Mouse (Mus musculus) forebrain, postnatal 0 days (tissue): ENCODE results near the gene Mad1l1. TPM values are rescaled to one million over a fixed set of nuclear protein-coding genes. Genes with fewer than 3 reads are reported as not detected.

Source experiments
- ATAC-seq: fragments of 200-750 bp; cut with Nextera tagmentation; 2 replicates; pipeline ENCODE4 v1.8.0; 2017; ENCODE audit warnings: mild to moderate bottlenecking, moderate library complexity
- DNase-seq: peaks from one replicate; pipeline ENCODE4 v3.0.0-alpha.2; 2015
- H3K27ac ChIP-seq: fragments of 300-500 bp; sonication (generic); 2 replicates; pipeline ENCODE4 v1.5.1; 2014; ENCODE audit warnings: low read depth, mild to moderate bottlenecking, antibody characterized with exemption, low read length, moderate library complexity, mixed read lengths
- H3K27me3 ChIP-seq: fragments of 300-500 bp; sonication (generic); 2 replicates; pipeline ENCODE4 v1.6.1; 2014; ENCODE audit warnings: mild to moderate bottlenecking, low read length, mixed read lengths; ENCODE audit not compliant: insufficient read depth
- H3K36me3 ChIP-seq: fragments of 300-500 bp; sonication (generic); 2 replicates; pipeline ENCODE4 v1.6.1; 2014; ENCODE audit warnings: mild to moderate bottlenecking, moderate library complexity; ENCODE audit not compliant: insufficient read depth
- H3K4me1 ChIP-seq: fragments of 300-500 bp; sonication (generic); 2 replicates; pipeline ENCODE4 v1.6.1; 2014; ENCODE audit warnings: antibody characterized with exemption; ENCODE audit not compliant: insufficient read depth
- H3K4me2 ChIP-seq: fragments of 300-500 bp; sonication (generic); 2 replicates; pipeline ENCODE4 v1.6.1; 2014; ENCODE audit warnings: low read depth, mild to moderate bottlenecking, moderate library complexity
- H3K4me3 ChIP-seq: fragments of 300-500 bp; sonication (generic); 2 replicates; pipeline ENCODE4 v1.5.1; 2014; ENCODE audit warnings: low read depth, low read length, mixed read lengths
- H3K9ac ChIP-seq: fragments of 300-500 bp; sonication (generic); 2 replicates; pipeline ENCODE4 v1.6.1; 2014; ENCODE audit warnings: mild to moderate bottlenecking
- H3K9me3 ChIP-seq: fragments of 300-500 bp; sonication (generic); 2 replicates; pipeline ENCODE4 v1.6.1; 2016; ENCODE audit warnings: low read length
- CTCF ChIP-seq: sonication (generic); IDR thresholded peaks from 2 replicates; pipeline ENCODE4 v1.5.1; 2016; ENCODE audit warnings: antibody characterized with exemption, control low read depth, low read depth
- WGBS: fragments of 180-500 bp; shearing (Covaris S2); extraction: QIAGEN DNeasy Blood & Tissue Kit; methylation state at CpG from one replicate; pipeline ENCODE4 v1.1.7; 2014; 5-methylcytosine and 5-hydroxymethylcytosine counted together
- polyA plus RNA-seq: library from polyadenylated mRNA; unstranded; fragments of >200 nt; fragmentation: Nextera tagmentation; extraction: Ambion mirVana; gene quantifications from 2 replicates; pipeline ENCODE4 v1.2.1, GENCODE M21; 2015
- total RNA-seq: library from RNA; depleted of rRNA; stranded (reverse); fragments of >200 nt; gene quantifications from 2 replicates; pipeline ENCODE4 v1.2.3, GENCODE M21; 2014

Mad1l1 gene
- total and polyA plus RNA-seq, 2 experiments from 2014 or later: 21.3 to 29.5 TPM

DNA sequence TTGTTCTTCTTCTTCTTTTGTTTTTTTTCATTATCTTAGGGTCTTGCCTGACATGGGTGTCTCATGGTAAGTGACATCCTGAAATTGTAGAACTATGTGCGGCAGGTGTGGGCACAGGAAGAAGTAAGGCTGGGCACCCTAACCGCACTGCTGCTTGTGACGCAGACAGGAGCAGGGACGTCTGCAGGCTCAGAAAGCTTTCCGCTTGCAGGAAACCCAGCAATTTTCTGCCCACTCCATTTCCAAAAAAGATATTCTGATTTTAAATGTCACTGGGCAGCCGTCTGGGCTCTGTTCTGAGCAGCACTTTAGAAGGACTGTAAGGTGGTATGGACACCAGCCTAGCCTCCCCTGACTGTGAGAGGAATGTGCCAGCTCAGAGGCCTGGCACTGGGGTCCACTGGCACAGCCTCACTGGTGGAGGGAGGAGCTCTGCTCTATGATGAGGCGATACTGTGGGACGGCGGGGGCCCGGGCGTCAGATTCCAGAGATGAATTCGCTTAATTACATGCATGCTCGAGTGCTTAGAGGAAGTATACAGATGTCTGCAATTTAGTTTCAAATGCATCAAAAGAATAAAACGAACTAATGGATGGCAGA lies 219.8 kb downstream of the Mad1l1 start:
- Histone ChIP-seq H3K4me1 (no peaks in the 10 kb centered on the region), H3K27me3 (no peaks in the 10 kb centered on the region), H3K9me3 (no peaks in the 10 kb centered on the region), H3K9ac (no peak overlapping the region), H3K27ac (0 out of 2 replicates have a peak overlapping the region, but pooled peaks have one; percentile 9), H3K4me2 (no peak overlapping the region), H3K4me3 (no peak overlapping the region), H3K36me3 (0 out of 2 replicates have a peak, but pooled peaks cover 3% of the 10 kb centered on the region)
- DNase-seq: no peak
- ATAC-seq: peak; percentile 52
- no peak for TF ChIP-seq CTCF
- 44% methylated on average over 14 of the region's 14 CpGs for WGBS

DNA sequence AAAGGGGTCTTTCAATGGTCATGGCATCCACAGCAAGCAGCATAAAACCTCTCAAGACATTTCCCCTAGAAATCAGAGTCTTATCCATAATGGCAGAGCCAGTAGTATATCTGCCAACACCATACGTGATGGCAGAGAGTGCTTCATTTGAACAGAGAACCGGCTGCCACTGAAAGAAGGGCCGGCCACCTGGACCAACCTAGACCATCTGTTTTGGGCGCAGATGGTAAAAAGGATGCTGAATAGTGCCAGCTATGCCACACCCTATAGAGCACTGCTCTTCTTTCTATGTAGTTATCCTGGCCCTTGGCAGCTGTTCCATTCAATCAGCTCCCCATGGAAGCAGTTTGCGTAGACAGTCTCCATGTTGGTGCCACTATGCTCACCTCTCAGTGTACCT lies 222.6 kb downstream of the Mad1l1 start:
- ATAC-seq (no peak), DNase-seq (peak; percentile 63)
- Histone ChIP-seq H3K4me3 (no peak overlapping the region), H3K27ac (no peak overlapping the region), H3K9ac (no peak overlapping the region), H3K9me3 (no peaks in the 10 kb centered on the region), H3K36me3 (0 out of 2 replicates have a peak, but pooled peaks cover 3% of the 10 kb centered on the region), H3K4me2 (no peak overlapping the region), H3K4me1 (peaks cover 10% of the 10 kb centered on the region), H3K27me3 (no peaks in the 10 kb centered on the region)
- WGBS: 67% methylated on average over 5 of the region's 5 CpGs
- TF ChIP-seq CTCF: no peak

DNA sequence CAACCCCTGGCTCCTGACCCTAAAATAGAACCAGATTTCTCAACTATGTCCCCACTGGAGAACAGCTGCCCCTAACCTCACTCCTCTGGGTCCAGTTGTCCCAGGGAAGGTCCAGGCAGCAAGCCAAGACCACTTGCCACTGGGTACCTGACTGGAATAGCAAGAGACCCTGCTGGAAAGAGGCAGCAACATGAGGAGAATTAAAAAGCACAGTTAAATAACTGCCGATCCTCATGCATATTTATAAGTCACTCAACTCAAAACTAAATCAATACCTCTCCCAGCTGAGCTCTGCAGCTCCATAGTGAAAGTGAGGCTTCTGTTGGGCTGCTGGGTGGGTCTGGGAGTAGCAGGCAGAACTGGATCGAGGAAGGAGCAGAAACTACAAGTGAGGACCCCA lies 226.1 kb downstream of the Mad1l1 start:
- Histone ChIP-seq H3K4me1 (peaks cover 20% of the 10 kb centered on the region), H3K27me3 (no peaks in the 10 kb centered on the region), H3K9me3 (no peaks in the 10 kb centered on the region), H3K9ac (no peak overlapping the region), H3K4me3 (no peak overlapping the region), H3K4me2 (no peak overlapping the region), H3K27ac (0 out of 2 replicates have a peak overlapping the region, but pooled peaks have one; percentile 21), H3K36me3 (no peaks in the 10 kb centered on the region)
- no peak for TF ChIP-seq CTCF
- peak; percentile 77 for DNase-seq
- WGBS: 6% methylated on average over 2 of the region's 2 CpGs
- peak; percentile 50 for ATAC-seq

DNA sequence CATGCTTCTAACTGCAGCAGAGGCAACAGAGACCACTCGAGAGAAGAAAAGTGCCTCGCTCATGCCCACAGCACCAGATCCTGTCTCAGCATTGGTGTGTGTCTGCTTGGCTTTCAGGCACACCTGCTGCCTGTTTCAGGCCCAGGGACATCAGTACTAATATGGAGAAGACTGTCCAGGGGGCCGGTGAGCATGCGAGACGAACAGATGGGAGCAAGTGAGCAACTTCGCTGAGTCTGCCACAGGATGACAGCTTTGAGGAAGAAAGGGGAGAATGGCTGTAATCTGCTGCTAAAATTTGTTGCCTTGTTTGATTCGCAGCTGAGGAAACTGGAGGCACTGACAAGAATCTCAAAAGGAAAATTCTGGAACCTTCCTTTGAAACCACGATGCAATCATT lies 227.9 kb downstream of the Mad1l1 start:
- Histone ChIP-seq H3K4me1 (peaks cover 20% of the 10 kb centered on the region), H3K9ac (0 out of 2 replicates have a peak overlapping the region, but pooled peaks have one; percentile 10), H3K4me3 (no peak overlapping the region), H3K36me3 (0 out of 2 replicates have a peak, but pooled peaks cover under 1% of the 10 kb centered on the region), H3K27me3 (no peaks in the 10 kb centered on the region), H3K27ac (peak overlapping the region; percentile 42), H3K9me3 (no peaks in the 10 kb centered on the region), H3K4me2 (no peak overlapping the region)
- DNase-seq (peak; percentile 63), ATAC-seq (peak; percentile 36)
- WGBS: 45% methylated on average over 8 of the region's 8 CpGs
- no peak for TF ChIP-seq CTCF

DNA sequence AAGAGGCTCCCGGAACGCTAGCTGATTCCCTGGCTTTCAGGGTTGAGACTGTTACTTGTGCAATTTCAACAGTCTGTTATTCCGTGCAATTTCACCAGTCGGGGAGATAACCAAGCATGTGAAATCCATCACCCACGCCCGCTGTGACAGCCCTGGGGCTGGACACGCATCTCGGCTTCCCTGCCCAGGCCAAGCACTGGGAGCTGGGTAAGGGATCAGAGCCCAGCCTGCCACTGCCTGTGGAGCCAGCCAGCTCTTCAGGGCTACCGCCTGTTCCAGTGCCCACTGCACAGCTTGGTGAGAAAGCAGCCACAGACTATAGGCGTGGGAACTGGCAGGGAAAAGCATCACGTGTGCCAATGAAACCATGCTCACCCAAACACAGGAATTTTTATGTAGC lies 229.8 kb downstream of the Mad1l1 start:
- Histone ChIP-seq H3K9me3 (no peaks in the 10 kb centered on the region), H3K36me3 (0 out of 2 replicates have a peak, but pooled peaks cover 3% of the 10 kb centered on the region), H3K27ac (no peak overlapping the region), H3K27me3 (no peaks in the 10 kb centered on the region), H3K4me2 (no peak overlapping the region), H3K4me1 (peaks cover 20% of the 10 kb centered on the region), H3K9ac (no peak overlapping the region), H3K4me3 (no peak overlapping the region)
- DNase-seq (peak; percentile 83), ATAC-seq (peak; percentile 79)
- WGBS: 34% methylated on average over 11 of the region's 11 CpGs
- no peak for TF ChIP-seq CTCF

DNA sequence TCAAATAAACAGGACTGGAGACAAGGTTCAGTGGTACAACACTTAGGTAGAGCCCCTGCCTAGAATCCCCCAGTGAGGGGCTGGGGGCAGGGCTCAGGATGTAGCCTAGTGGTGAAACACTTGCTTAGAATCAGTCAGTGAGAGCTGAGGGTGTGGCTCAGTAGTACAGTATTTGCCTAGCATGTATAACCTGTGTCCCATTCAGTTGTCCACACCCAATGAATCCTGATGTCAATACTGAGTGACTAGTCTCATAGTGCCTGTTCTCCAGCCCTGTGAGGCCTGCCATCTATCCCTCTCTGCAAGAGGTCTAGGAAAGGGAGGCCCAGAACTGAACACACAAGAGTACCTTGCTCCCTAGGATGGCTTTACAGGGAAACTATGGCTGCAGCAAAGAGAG lies 232.1 kb downstream of the Mad1l1 start:
- TF ChIP-seq CTCF: no peak
- Histone ChIP-seq H3K27ac (no peak overlapping the region), H3K4me1 (peaks cover 16% of the 10 kb centered on the region), H3K4me3 (no peak overlapping the region), H3K27me3 (no peaks in the 10 kb centered on the region), H3K9me3 (no peaks in the 10 kb centered on the region), H3K36me3 (0 out of 2 replicates have a peak, but pooled peaks cover 3% of the 10 kb centered on the region), H3K4me2 (no peak overlapping the region), H3K9ac (no peak overlapping the region)
- ATAC-seq (no peak), DNase-seq (no peak)

DNA sequence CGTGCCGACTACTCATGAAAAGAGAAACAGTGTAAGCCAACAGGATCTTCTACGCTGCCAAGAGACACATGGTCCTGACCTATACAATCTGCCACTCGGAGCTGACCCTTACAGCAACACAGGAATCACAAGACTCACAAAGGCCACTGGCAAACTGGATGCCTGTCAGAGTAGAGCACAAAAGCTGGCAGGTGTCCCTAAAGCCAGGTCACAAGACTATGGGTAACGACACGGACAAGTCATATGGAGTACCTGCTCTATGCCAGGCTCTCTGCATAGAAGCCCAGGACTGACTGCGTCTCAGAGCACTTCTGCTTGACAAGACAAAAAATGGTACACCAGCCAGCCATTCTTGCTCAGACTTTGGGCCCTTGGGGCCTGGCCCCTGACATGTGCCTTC lies 234.1 kb downstream of the Mad1l1 start:
- peaks cover 7% of the 10 kb centered on the region; the same call in 1 of the 2 replicates for H3K4me1 ChIP-seq
- no peaks in the 10 kb centered on the region for H3K9me3 ChIP-seq
- WGBS: 84% methylated on average over 7 of the region's 7 CpGs
- H3K4me3 ChIP-seq: no peak overlapping the region
- no peak overlapping the region for H3K27ac ChIP-seq
- H3K4me2 ChIP-seq: no peak overlapping the region
- H3K27me3 ChIP-seq: no peaks in the 10 kb centered on the region
- H3K9ac ChIP-seq: no peak overlapping the region
- no peak for TF ChIP-seq CTCF
- 0 out of 2 replicates have a peak, but pooled peaks cover 3% of the 10 kb centered on the region for H3K36me3 ChIP-seq
- ATAC-seq: no peak
- DNase-seq: no peak
